Mouse (Mus musculus) forebrain, embryonic 12.5 days (tissue): ENCODE measurements at regions not wholly inside any gene's neighbourhood (a gene's known extent, or its start where the extent isn't known, plus 50 kb on each side); places are given as distances from the start of the nearest gene placed in this dataset.

Source experiments
- ATAC-seq: fragments of 200-750 bp; cut with Nextera tagmentation; 2 replicates; pipeline ENCODE4 v1.8.0; 2017; ENCODE audit warnings: moderate TSS enrichment; ENCODE audit not compliant: low FRiP score
- H3K27ac ChIP-seq: fragments of 300-500 bp; sonication (generic); 2 replicates; pipeline ENCODE4 v1.5.1; 2016; ENCODE audit warnings: mild to moderate bottlenecking
- H3K27me3 ChIP-seq: fragments of 300-500 bp; sonication (generic); 2 replicates; pipeline ENCODE4 v1.6.1; 2016; ENCODE audit warnings: mild to moderate bottlenecking
- H3K36me3 ChIP-seq: fragments of 300-500 bp; sonication (generic); replicated peaks from 2 replicates; pipeline ENCODE4 v1.6.1; 2016; ENCODE audit warnings: mild to moderate bottlenecking
- H3K4me1 ChIP-seq: fragments of 300-500 bp; sonication (generic); 2 replicates; pipeline ENCODE4 v1.6.1; 2016
- H3K4me2 ChIP-seq: fragments of 300-500 bp; sonication (generic); 2 replicates; pipeline ENCODE4 v1.6.1; 2016; ENCODE audit warnings: mild to moderate bottlenecking, moderate library complexity
- H3K4me3 ChIP-seq: fragments of 300-500 bp; sonication (generic); replicated peaks from 2 replicates; pipeline ENCODE4 v1.5.1; 2016; ENCODE audit warnings: mild to moderate bottlenecking
- H3K9ac ChIP-seq: fragments of 300-500 bp; sonication (generic); 2 replicates; pipeline ENCODE4 v1.6.1; 2016; ENCODE audit warnings: mild to moderate bottlenecking
- H3K9me3 ChIP-seq: fragments of 300-500 bp; sonication (generic); 2 replicates; pipeline ENCODE4 v1.6.1; 2016
- WGBS: fragments of 180-500 bp; shearing (Covaris S2); methylation state at CpG from one replicate; pipeline ENCODE4 v1.1.7; 2016; 5-methylcytosine and 5-hydroxymethylcytosine counted together

GRCm38 (mm10) chr16:55634691-55635090, 204.0 kb downstream of the Nfkbiz start:
- H3K36me3 ChIP-seq = no peaks in the 10 kb centered on the region
- H3K9ac ChIP-seq = no peak overlapping the region
- no peaks in the 10 kb centered on the region for H3K9me3 ChIP-seq
- WGBS = 100% methylated on average over 1 of the region's 1 CpGs
- no peak overlapping the region for H3K27ac ChIP-seq
- no peak for ATAC-seq
- H3K4me1 ChIP-seq = no peaks in the 10 kb centered on the region
- no peaks in the 10 kb centered on the region for H3K27me3 ChIP-seq
- H3K4me3 ChIP-seq = no peak overlapping the region
- H3K4me2 ChIP-seq = no peak overlapping the region

- Histone ChIP-seq H3K4me1 (no peaks in the 10 kb centered on the region), H3K9ac (no peak overlapping the region), H3K27me3 (no peaks in the 10 kb centered on the region), H3K9me3 (no peaks in the 10 kb centered on the region), H3K4me3 (no peak overlapping the region), H3K36me3 (no peaks in the 10 kb centered on the region), H3K4me2 (no peak overlapping the region), H3K27ac (no peak overlapping the region)
- WGBS = 70% methylated on average over 3 of the region's 3 CpGs
- ATAC-seq = no peak
Observed at GRCm38 (mm10) chr16:55632220-55632619, 206.5 kb downstream of the Nfkbiz start.

- Histone ChIP-seq H3K27ac (no peak overlapping the region), H3K27me3 (no peaks in the 10 kb centered on the region), H3K9me3 (0 out of 2 replicates have a peak, but pooled peaks cover 3% of the 10 kb centered on the region), H3K9ac (no peak overlapping the region), H3K4me3 (no peak overlapping the region), H3K4me1 (no peaks in the 10 kb centered on the region), H3K4me2 (no peak overlapping the region), H3K36me3 (no peaks in the 10 kb centered on the region)
- ATAC-seq = no peak
- WGBS = 71% methylated on average over 2 of the region's 2 CpGs
Observed at GRCm38 (mm10) chr16:55631637-55632036, 207.1 kb downstream of the Nfkbiz start.

GRCm38 (mm10) chr16:55631048-55631447, 207.7 kb downstream of the Nfkbiz start:
- Histone ChIP-seq H3K4me2 (no peak overlapping the region), H3K27me3 (no peaks in the 10 kb centered on the region), H3K27ac (no peak overlapping the region), H3K4me3 (no peak overlapping the region), H3K4me1 (no peaks in the 10 kb centered on the region), H3K36me3 (no peaks in the 10 kb centered on the region), H3K9ac (no peak overlapping the region), H3K9me3 (0 out of 2 replicates have a peak, but pooled peaks cover 3% of the 10 kb centered on the region)
- WGBS = 84% methylated on average over 2 of the region's 2 CpGs
- no peak for ATAC-seq

GRCm38 (mm10) chr16:55627531-55627930, 211.2 kb downstream of the Nfkbiz start:
- Histone ChIP-seq H3K9ac (no peak overlapping the region), H3K4me2 (no peak overlapping the region), H3K27ac (no peak overlapping the region), H3K4me1 (no peaks in the 10 kb centered on the region), H3K9me3 (0 out of 2 replicates have a peak, but pooled peaks cover 3% of the 10 kb centered on the region), H3K36me3 (no peaks in the 10 kb centered on the region), H3K27me3 (no peaks in the 10 kb centered on the region), H3K4me3 (no peak overlapping the region)
- 95% methylated on average over 1 of the region's 1 CpGs for WGBS
- no peak for ATAC-seq

GRCm38 (mm10) chr16:55623422-55623821, 215.3 kb downstream of the Nfkbiz start:
- Histone ChIP-seq H3K4me2 (no peak overlapping the region), H3K27ac (no peak overlapping the region), H3K27me3 (no peaks in the 10 kb centered on the region), H3K4me3 (no peak overlapping the region), H3K9me3 (0 out of 2 replicates have a peak, but pooled peaks cover 3% of the 10 kb centered on the region), H3K9ac (no peak overlapping the region), H3K36me3 (no peaks in the 10 kb centered on the region), H3K4me1 (no peaks in the 10 kb centered on the region)
- no peak for ATAC-seq

GRCm38 (mm10) chr16:55619731-55620130, 219.0 kb downstream of the Nfkbiz start:
- Histone ChIP-seq H3K9ac (no peak overlapping the region), H3K4me3 (no peak overlapping the region), H3K27me3 (no peaks in the 10 kb centered on the region), H3K9me3 (no peaks in the 10 kb centered on the region), H3K36me3 (no peaks in the 10 kb centered on the region), H3K4me2 (no peak overlapping the region), H3K27ac (no peak overlapping the region), H3K4me1 (no peaks in the 10 kb centered on the region)
- WGBS = 84% methylated on average over 3 of the region's 3 CpGs
- ATAC-seq = no peak

GRCm38 (mm10) chr16:55617958-55618357, 220.7 kb downstream of the Nfkbiz start:
- Histone ChIP-seq H3K27me3 (no peaks in the 10 kb centered on the region), H3K4me2 (no peak overlapping the region), H3K27ac (no peak overlapping the region), H3K9me3 (no peaks in the 10 kb centered on the region), H3K4me1 (no peaks in the 10 kb centered on the region), H3K9ac (no peak overlapping the region), H3K4me3 (no peak overlapping the region), H3K36me3 (no peaks in the 10 kb centered on the region)
- ATAC-seq = no peak
- 91% methylated on average over 3 of the region's 3 CpGs for WGBS

GRCm38 (mm10) chr16:55617506-55617905, 221.2 kb downstream of the Nfkbiz start:
- Histone ChIP-seq H3K9ac (no peak overlapping the region), H3K27ac (no peak overlapping the region), H3K9me3 (no peaks in the 10 kb centered on the region), H3K4me2 (no peak overlapping the region), H3K4me1 (no peaks in the 10 kb centered on the region), H3K36me3 (no peaks in the 10 kb centered on the region), H3K27me3 (no peaks in the 10 kb centered on the region), H3K4me3 (no peak overlapping the region)
- ATAC-seq = no peak
- WGBS = 67% methylated on average over 4 of the region's 4 CpGs

- Histone ChIP-seq H3K36me3 (no peaks in the 10 kb centered on the region), H3K9me3 (no peaks in the 10 kb centered on the region), H3K4me2 (no peak overlapping the region), H3K27me3 (no peaks in the 10 kb centered on the region), H3K9ac (no peak overlapping the region), H3K27ac (no peak overlapping the region), H3K4me3 (no peak overlapping the region), H3K4me1 (no peaks in the 10 kb centered on the region)
- no peak for ATAC-seq
- WGBS = 76% methylated on average over 1 of the region's 1 CpGs
Observed at GRCm38 (mm10) chr16:55616408-55617120, 222.1 kb downstream of the Nfkbiz start.

GRCm38 (mm10) chr16:55612873-55613272, 225.8 kb downstream of the Nfkbiz start:
- ATAC-seq = no peak
- H3K36me3 ChIP-seq = no peaks in the 10 kb centered on the region
- no peaks in the 10 kb centered on the region for H3K4me1 ChIP-seq
- H3K9me3 ChIP-seq = no peaks in the 10 kb centered on the region
- no peak overlapping the region for H3K27ac ChIP-seq
- no peak overlapping the region for H3K4me3 ChIP-seq
- H3K9ac ChIP-seq = no peak overlapping the region
- WGBS = 91% methylated on average over 3 of the region's 3 CpGs
- no peak overlapping the region for H3K4me2 ChIP-seq
- H3K27me3 ChIP-seq = no peaks in the 10 kb centered on the region

- no peak overlapping the region for H3K4me2 ChIP-seq
- no peak overlapping the region for H3K27ac ChIP-seq
- H3K9ac ChIP-seq = no peak overlapping the region
- 90% methylated on average over 5 of the region's 5 CpGs for WGBS
- H3K27me3 ChIP-seq = no peaks in the 10 kb centered on the region
- H3K4me3 ChIP-seq = no peak overlapping the region
- no peaks in the 10 kb centered on the region for H3K4me1 ChIP-seq
- no peak for ATAC-seq
- no peaks in the 10 kb centered on the region for H3K9me3 ChIP-seq
- H3K36me3 ChIP-seq = no peaks in the 10 kb centered on the region
Observed at GRCm38 (mm10) chr16:55612001-55612400, 226.7 kb downstream of the Nfkbiz start.

- WGBS = 89% methylated on average over 3 of the region's 3 CpGs
- ATAC-seq = no peak
- Histone ChIP-seq H3K9me3 (no peaks in the 10 kb centered on the region), H3K4me1 (no peaks in the 10 kb centered on the region), H3K27ac (no peak overlapping the region), H3K4me2 (no peak overlapping the region), H3K27me3 (no peaks in the 10 kb centered on the region), H3K9ac (no peak overlapping the region), H3K4me3 (no peak overlapping the region), H3K36me3 (no peaks in the 10 kb centered on the region)
Observed at GRCm38 (mm10) chr16:55611172-55611571, 227.5 kb downstream of the Nfkbiz start.
